In the genomic region with DNA sequence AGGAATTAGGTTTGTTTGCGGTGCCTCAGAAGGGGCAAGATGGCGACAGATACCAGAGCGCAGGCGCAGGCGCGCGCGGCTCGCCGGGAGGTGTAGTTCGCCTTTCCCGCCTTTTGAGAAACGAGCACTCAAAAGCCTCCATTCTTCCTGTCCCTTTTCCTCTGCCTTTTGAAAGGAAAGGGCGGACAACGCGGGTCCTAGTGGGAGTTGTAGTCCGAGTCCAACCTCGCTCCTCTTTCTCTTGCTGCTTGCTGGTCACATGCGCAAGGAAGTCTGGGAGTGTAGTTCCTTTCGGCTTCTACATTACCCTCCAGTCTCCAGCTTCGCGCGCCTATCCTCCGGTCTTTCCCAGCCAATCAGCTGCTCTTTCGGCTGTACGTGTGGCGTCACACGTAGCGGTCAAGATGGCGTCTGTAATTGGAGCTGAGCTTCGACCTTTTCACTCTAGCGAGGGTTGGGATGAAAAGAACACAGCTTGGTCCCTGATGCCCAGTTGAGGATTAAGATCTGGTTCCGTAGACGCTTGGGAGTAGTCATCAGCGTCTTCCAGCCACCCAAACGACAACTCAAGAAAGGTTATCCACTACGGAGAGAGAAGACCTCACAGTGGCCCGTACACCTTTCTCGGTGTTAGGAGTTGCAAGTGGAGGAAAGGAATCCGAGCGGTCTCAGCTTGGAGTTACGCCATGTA, we compare ENCODE assay signal across 8 mouse cellular contexts. TPM values are rescaled to one million over a fixed set of nuclear protein-coding genes. Genes with fewer than 3 reads are reported as not detected.
DNase-seq lines count a peak whose midpoint lies in the region; ATAC-seq lines count a peak whose summit lies in the region.

A gene (minus strand): TSS at position 253 of the 691 bp plus-strand sequence.

- H3K9me3 ChIP-seq in hindbrain, embryonic 12.5 days (replicated peaks) = no peaks in the 10 kb centered on the region

- peak within 1 kb of the TSS; percentile 94 for H3K4me3 ChIP-seq in hindbrain, embryonic 12.5 days

- under 1% methylated on average over 42 of the region's 42 CpGs for WGBS in hindbrain, embryonic 12.5 days

- H3K36me3 ChIP-seq in hindbrain, embryonic 12.5 days = peaks cover 19% of the 10 kb centered on the region

- H3K4me2 ChIP-seq in hindbrain, embryonic 12.5 days (replicated peaks) = peak within 1 kb of the TSS; percentile 80

- H3K9ac ChIP-seq in hindbrain, embryonic 12.5 days = peak within 1 kb of the TSS; percentile 90

- peak; percentile 95 for DNase-seq in NIH3T3 (ENCODE audit: low read depth)
- DNase-seq in cerebellum, postnatal 10 days = peak; percentile 95 to 96
- peak; percentile 94 to 96 for DNase-seq in frontal cortex, postnatal 10 days (ENCODE audit: low spot score in 2 of 2)
- DNase-seq in layer of hippocampus, postnatal 14 days (ENCODE audit: low spot score in 2 of 2) = peak; percentile 96 to 98
- peak; percentile 92 for DNase-seq in lung, postnatal 14 days
- DNase-seq in retina, adult 2 months (ENCODE audit: low read depth, low spot score) = peak; percentile 91
- DNase-seq in thymus, postnatal 36 days = peak; percentile 88 to 91

- no peaks in the 10 kb centered on the region for H3K27me3 ChIP-seq in hindbrain, embryonic 12.5 days

- peak within 1 kb of the TSS; percentile 98 for H3K27ac ChIP-seq in hindbrain, embryonic 12.5 days

- peak; percentile 96 for ATAC-seq in hindbrain, embryonic 12.5 days (ENCODE audit: low FRiP score)

- peaks cover 26% of the 10 kb centered on the region for H3K4me1 ChIP-seq in hindbrain, embryonic 12.5 days

RNA-seq across cellular contexts. Expression of the gene that starts here (rescaled TPM):
- polyA plus RNA-seq in hindbrain, embryonic 12.5 days (2016; fragmentation: Nextera tagmentation; extraction: Ambion mirVana) = 41.9 and 45.0 TPM in 2 replicates
- 10 to 100 TPM; 60.9 to 63.1 TPM for total RNA-seq in layer of hippocampus, postnatal 14 days (2021)

Comparison
In these comparisons a context has a peak if more than half of its experiments do, and no peak if none do; other contexts are left out.
1. Peak in every context shown above with its lines: DNase-seq, ATAC-seq, H3K4me3 ChIP-seq and H3K27ac ChIP-seq.